ENCODE assay signal across 19 mouse cellular contexts in genomic region chr1:171172779-171173178, GRCm38 (mm10). TPM values are rescaled to one million over a fixed set of nuclear protein-coding genes. Genes with fewer than 3 reads are reported as not detected.
A peak's percentile ranks its signal among the peaks of the same experiment; 100 is the strongest.
DNase-seq lines count a peak whose midpoint lies in the region; TF ChIP-seq lines count a peak whose summit lies in the region.
"Had no signal": no experiment of that assay in that cellular context is flagged by ENCODE, and none has a peak within 500 bp of the region (broad histone marks: within the 10 kb centered on the region; RNA-seq: fewer than 3 reads in every experiment).

No protein-coding gene starts in this region.

- peak overlapping the region; percentile 83 for H3K27ac ChIP-seq in olfactory bulb, adult 2 months (ENCODE audit: insufficient read depth, low read depth, low read length)
- H3K27ac ChIP-seq: embryonic facial prominence, embryonic 10.5 days; embryonic facial prominence, embryonic 12.5 days; forebrain, embryonic 13.5 days; forebrain, embryonic 15.5 days had no signal

- H3K4me3 ChIP-seq in olfactory bulb, adult 2 months (ENCODE audit: insufficient read depth, low read depth, low read length), result no peak overlapping the region
- H3K4me3 ChIP-seq: embryonic facial prominence, embryonic 10.5 days; embryonic facial prominence, embryonic 12.5 days; forebrain, embryonic 13.5 days; forebrain, embryonic 15.5 days had no signal

- no peak for TF ChIP-seq CTCF in olfactory bulb, adult 2 months (IDR thresholded peaks at IDR 0.05; ENCODE audit: insufficient read depth, low read depth, low read length)

- intact Hi-C loops in heart, postnatal 10 days (cut with DNase I), result no loop called here

- no peak for TF ChIP-seq POLR2A in olfactory bulb, adult 2 months (IDR thresholded peaks at IDR 0.05; ENCODE audit: insufficient read depth, low read depth, low read length)

- peak; percentile 85 for DNase-seq in heart, adult 11 months
- DNase-seq in heart, postnatal 10 days, result no peak
- DNase-seq in right cerebral cortex, adult 18-20 months, result peak; percentile 39
- DNase-seq in right cerebral cortex, postnatal 10 days (ENCODE audit: low spot score in 2 of 2), result no peak
- DNase-seq in kidney, postnatal 14 days, result no peak
- DNase-seq: adrenal gland, adult 2 months; adrenal gland, postnatal 10 days; adrenal gland, postnatal 25 days; cerebellum, adult 11-12 months; cerebellum, adult 2 months; cerebellum, adult 9-10 months; cerebellum, postnatal 10 days; cerebellum, postnatal 25 days had no signal

- 83% methylated on average over 8 of the region's 8 CpGs for WGBS in olfactory bulb, adult 2 months

- H3K4me1 ChIP-seq in olfactory bulb, adult 2 months (ENCODE audit: control insufficient read depth, insufficient read depth, low read length), result peaks cover 23% of the 10 kb centered on the region
- H3K4me1 ChIP-seq: embryonic facial prominence, embryonic 10.5 days; embryonic facial prominence, embryonic 12.5 days; forebrain, embryonic 13.5 days; forebrain, embryonic 15.5 days had no signal

RNA-seq across cellular contexts. Expression of gene Mpz, which starts 22.3 kb away (rescaled TPM):
- 10 to 100 TPM; 11.0 to 18.1 TPM for total RNA-seq in heart, postnatal 10 days (2021)
- polyA plus RNA-seq in olfactory bulb, adult 2 months (2012; ENCODE audit: insufficient read depth, insufficient read length, low replicate concordance, missing spikeins), result not detected in 2 replicates
- total RNA-seq: MEL had no signal

RNA-seq across cellular contexts. Expression of gene Sdhc, which starts 22.4 kb away (rescaled TPM):
- 1,000 to 10,000 TPM in 1 of 2 experiments, 100 to 1,000 TPM in 1; 973 to 1,003 TPM for total RNA-seq in heart, postnatal 10 days (2021)
- not detected in 2 replicates for polyA plus RNA-seq in olfactory bulb, adult 2 months (2012; ENCODE audit: insufficient read depth, insufficient read length, low replicate concordance, missing spikeins)

RNA-seq across cellular contexts. Expression of gene Pcp4l1, which starts 23.3 kb away (rescaled TPM):
- total RNA-seq in heart, postnatal 10 days (2021), result 100 to 1,000 TPM; 136 to 146 TPM
- 326 and 491 TPM in 2 replicates for polyA plus RNA-seq in olfactory bulb, adult 2 months (2012; ENCODE audit: insufficient read depth, insufficient read length, low replicate concordance, missing spikeins)
- total RNA-seq: MEL had no signal

RNA-seq across cellular contexts. Expression of gene Nr1i3, which starts 41.0 kb away (rescaled TPM):
- total RNA-seq in heart, postnatal 10 days (2021), result not detected
- polyA plus RNA-seq in olfactory bulb, adult 2 months (2012; ENCODE audit: insufficient read depth, insufficient read length, low replicate concordance, missing spikeins), result not detected in 2 replicates
- total RNA-seq: adrenal gland, postnatal 25 days had no signal
- polyA plus RNA-seq: adrenal gland, adult 2 months had no signal

RNA-seq across cellular contexts. Expression of gene Tomm40l, which starts 49.5 kb away (rescaled TPM):
- total RNA-seq in heart, postnatal 10 days (2021), result 10 to 100 TPM; 88.9 to 95.9 TPM
- polyA plus RNA-seq in olfactory bulb, adult 2 months (2012; ENCODE audit: insufficient read depth, insufficient read length, low replicate concordance, missing spikeins), result not detected in 2 replicates

Comparison
In these comparisons a context has a peak if more than half of its experiments do, and no peak if none do; other contexts are left out.
1. DNase-seq: peak in heart, adult 11 months (single experiment) and right cerebral cortex, adult 18-20 months (single experiment); none in heart, postnatal 10 days (0 of 2), right cerebral cortex, postnatal 10 days (0 of 2) and kidney, postnatal 14 days (single experiment).